Mouse (Mus musculus): ENCODE measurements around the gene Sh3bgrl2. TPM values are rescaled to one million over a fixed set of nuclear protein-coding genes. Genes with fewer than 3 reads are reported as not detected.
A peak's percentile ranks its signal among the peaks of the same experiment; 100 is the strongest.

Gene Sh3bgrl2
- polyA plus RNA-seq, 1 experiment from 2014 or later, result 46.2 TPM

DNA sequence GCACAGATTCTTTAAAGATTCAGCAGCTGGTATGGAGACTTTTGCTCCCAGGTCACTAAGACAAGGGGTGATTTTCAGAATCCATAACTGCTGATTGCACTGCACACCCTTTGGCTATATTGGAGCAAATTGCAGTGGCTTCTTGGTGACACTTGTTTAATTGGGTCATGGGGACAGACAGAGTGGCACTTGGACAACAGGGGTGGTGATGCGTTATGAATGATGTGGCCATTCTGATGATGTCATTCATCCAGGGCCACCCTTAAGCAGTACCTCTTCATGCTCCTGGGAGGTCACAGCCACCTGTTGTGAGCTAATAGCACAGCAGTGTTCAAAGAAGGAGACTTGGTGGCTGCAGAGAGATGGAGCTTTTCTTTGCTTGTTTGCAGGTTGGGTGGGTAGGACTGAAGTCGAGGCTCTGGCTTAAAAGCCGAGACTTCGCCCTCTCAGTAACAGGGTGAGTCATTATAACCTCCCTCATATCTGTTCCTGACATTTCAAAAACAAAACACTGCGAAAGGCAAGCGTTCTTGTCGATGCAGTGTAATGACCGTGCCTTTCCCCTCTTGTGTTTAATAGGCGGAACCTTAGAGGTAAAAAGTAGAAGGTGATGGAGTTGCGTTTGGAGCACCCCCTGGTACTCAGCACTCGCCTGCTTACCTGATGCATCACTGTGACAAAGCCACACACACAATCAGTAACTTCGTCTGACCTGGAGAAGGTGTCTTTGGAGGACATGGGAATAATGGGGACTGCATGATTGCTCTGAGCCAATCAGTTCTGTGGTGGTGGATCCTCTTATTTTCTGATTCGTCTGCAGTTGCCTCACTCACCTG is 48.7 kb downstream of the Sh3bgrl2 start:
- no peak overlapping the region for H3K4me2 ChIP-seq (ENCODE audit: low read depth, low read length)
- no peak overlapping the region for H3K27ac ChIP-seq (ENCODE audit: low read length)
- no peak for ATAC-seq (ENCODE audit: low read depth)
- H3K9me3 ChIP-seq (ENCODE audit: control insufficient read depth, low read length), result no peaks in the 10 kb centered on the region
- H3K9ac ChIP-seq (ENCODE audit: low read length), result no peak overlapping the region
- no peak overlapping the region for H3K4me3 ChIP-seq (ENCODE audit: low read length)
- H3K36me3 ChIP-seq (ENCODE audit: control insufficient read depth, insufficient read depth, low read length), result no peaks in the 10 kb centered on the region; the same call in 1 of the 2 replicates
- H3K27me3 ChIP-seq (ENCODE audit: control insufficient read depth, insufficient read depth, low read depth, low read length), result no peaks in the 10 kb centered on the region
- H3K4me1 ChIP-seq (replicated peaks; ENCODE audit: control insufficient read depth, insufficient read depth, low read length), result no peaks in the 10 kb centered on the region; the same call in 1 of the 2 replicates
- 84% methylated on average over 13 of the region's 13 CpGs for WGBS

GRCm38 (mm10) chr9:83598047-83598446 is 49.9 kb downstream of the Sh3bgrl2 start:
- no peak overlapping the region for H3K4me3 ChIP-seq (ENCODE audit: low read length)
- 72% methylated on average over 7 of the region's 7 CpGs for whole genome bisulfite sequencing

GRCm38 (mm10) chr9:83599505-83599904 is 51.4 kb downstream of the Sh3bgrl2 start:
- no peaks in the 10 kb centered on the region; the same call in 1 of the 2 replicates for H3K36me3 ChIP-seq (ENCODE audit: control insufficient read depth, insufficient read depth, low read length)
- H3K4me1 ChIP-seq (replicated peaks; ENCODE audit: control insufficient read depth, insufficient read depth, low read length), result no peaks in the 10 kb centered on the region; the same call in 1 of the 2 replicates
- H3K27me3 ChIP-seq (ENCODE audit: control insufficient read depth, insufficient read depth, low read depth, low read length), result no peaks in the 10 kb centered on the region
- 42% methylated on average over 6 of the region's 6 CpGs for WGBS
- H3K9ac ChIP-seq (ENCODE audit: low read length), result no peak overlapping the region
- no peak overlapping the region for H3K4me2 ChIP-seq (ENCODE audit: low read depth, low read length)
- no peak overlapping the region for H3K4me3 ChIP-seq (ENCODE audit: low read length)
- peak overlapping the region; percentile 9; the same call in 1 of the 2 replicates for H3K27ac ChIP-seq (ENCODE audit: low read length)
- no peaks in the 10 kb centered on the region for H3K9me3 ChIP-seq (ENCODE audit: control insufficient read depth, low read length)
- ATAC-seq (ENCODE audit: low read depth), result 0 out of 2 replicates have a peak, but pooled peaks have one; percentile 47

More at GRCm38 (mm10) chr9:83598047-83598446, 49.9 kb downstream of the Sh3bgrl2 start:
- Histone ChIP-seq H3K9me3 (ENCODE audit: control insufficient read depth, low read length) (no peaks in the 10 kb centered on the region), H3K36me3 (ENCODE audit: control insufficient read depth, insufficient read depth, low read length) (no peaks in the 10 kb centered on the region; the same call in 1 of the 2 replicates), H3K4me1 (replicated peaks; ENCODE audit: control insufficient read depth, insufficient read depth, low read length) (no peaks in the 10 kb centered on the region; the same call in 1 of the 2 replicates), H3K4me2 (ENCODE audit: low read depth, low read length) (no peak overlapping the region), H3K9ac (ENCODE audit: low read length) (no peak overlapping the region), H3K27me3 (ENCODE audit: control insufficient read depth, insufficient read depth, low read depth, low read length) (no peaks in the 10 kb centered on the region), H3K27ac (ENCODE audit: low read length) (no peak overlapping the region)
- ATAC-seq (ENCODE audit: low read depth), result no peak

- 79% methylated on average over 10 of the region's 10 CpGs for WGBS
- Histone ChIP-seq H3K4me3 (ENCODE audit: low read length) (no peak overlapping the region), H3K36me3 (ENCODE audit: control insufficient read depth, insufficient read depth, low read length) (no peaks in the 10 kb centered on the region; the same call in 1 of the 2 replicates), H3K27ac (ENCODE audit: low read length) (no peak overlapping the region), H3K9me3 (ENCODE audit: control insufficient read depth, low read length) (no peaks in the 10 kb centered on the region), H3K9ac (ENCODE audit: low read length) (no peak overlapping the region), H3K4me2 (ENCODE audit: low read depth, low read length) (no peak overlapping the region), H3K4me1 (replicated peaks; ENCODE audit: control insufficient read depth, insufficient read depth, low read length) (no peaks in the 10 kb centered on the region; the same call in 1 of the 2 replicates), H3K27me3 (ENCODE audit: control insufficient read depth, insufficient read depth, low read depth, low read length) (no peaks in the 10 kb centered on the region)
- no peak for ATAC-seq (ENCODE audit: low read depth)
These were observed 52.3 kb downstream of the Sh3bgrl2 start for GRCm38 (mm10) chr9:83600286-83601048.

GRCm38 (mm10) chr9:83602176-83602770 is 54.1 kb downstream of the Sh3bgrl2 start:
- H3K36me3 ChIP-seq (ENCODE audit: control insufficient read depth, insufficient read depth, low read length), result no peaks in the 10 kb centered on the region
- no peak overlapping the region for H3K27ac ChIP-seq (ENCODE audit: low read length)
- H3K4me3 ChIP-seq (ENCODE audit: low read length), result no peak overlapping the region
- no peak for ATAC-seq (ENCODE audit: low read depth)
- no peaks in the 10 kb centered on the region for H3K27me3 ChIP-seq (ENCODE audit: control insufficient read depth, insufficient read depth, low read depth, low read length)
- no peak overlapping the region for H3K9ac ChIP-seq (ENCODE audit: low read length)
- no peak overlapping the region for H3K4me2 ChIP-seq (ENCODE audit: low read depth, low read length)
- WGBS, result 61% methylated on average over 6 of the region's 6 CpGs
- peaks cover 10% of the 10 kb centered on the region for H3K4me1 ChIP-seq (replicated peaks; ENCODE audit: control insufficient read depth, insufficient read depth, low read length)
- no peaks in the 10 kb centered on the region for H3K9me3 ChIP-seq (ENCODE audit: control insufficient read depth, low read length)

DNA sequence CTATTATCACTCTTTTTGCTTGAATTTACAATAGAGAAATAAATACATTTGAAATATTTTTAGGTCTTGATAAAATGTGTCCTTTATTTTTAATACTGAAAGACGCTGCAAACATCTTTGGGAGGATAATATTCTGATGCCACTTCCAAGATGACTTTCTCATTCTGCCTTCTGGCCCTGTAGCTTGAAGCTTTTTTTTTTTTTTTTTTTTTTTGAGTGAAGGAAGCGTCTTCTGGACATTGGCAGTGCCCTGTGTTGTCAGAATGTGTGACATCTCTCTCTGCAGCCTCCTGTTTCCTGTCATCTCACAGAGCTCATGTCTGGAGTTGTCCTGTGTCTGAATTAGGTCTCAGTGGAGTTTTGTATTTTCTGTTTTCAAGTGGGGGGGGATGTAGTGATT is 55.0 kb downstream of the Sh3bgrl2 start:
- 63% methylated on average over 2 of the region's 2 CpGs for WGBS
- H3K4me2 ChIP-seq (ENCODE audit: low read depth, low read length), result no peak overlapping the region
- H3K27ac ChIP-seq (ENCODE audit: low read length), result no peak overlapping the region
- no peaks in the 10 kb centered on the region for H3K36me3 ChIP-seq (ENCODE audit: control insufficient read depth, insufficient read depth, low read length)
- H3K4me1 ChIP-seq (replicated peaks; ENCODE audit: control insufficient read depth, insufficient read depth, low read length), result peaks cover 10% of the 10 kb centered on the region
- H3K4me3 ChIP-seq (ENCODE audit: low read length), result no peak overlapping the region
- H3K9me3 ChIP-seq (ENCODE audit: control insufficient read depth, low read length), result no peaks in the 10 kb centered on the region
- no peaks in the 10 kb centered on the region for H3K27me3 ChIP-seq (ENCODE audit: control insufficient read depth, insufficient read depth, low read depth, low read length)
- H3K9ac ChIP-seq (ENCODE audit: low read length), result no peak overlapping the region
- no peak for ATAC-seq (ENCODE audit: low read depth)

DNA sequence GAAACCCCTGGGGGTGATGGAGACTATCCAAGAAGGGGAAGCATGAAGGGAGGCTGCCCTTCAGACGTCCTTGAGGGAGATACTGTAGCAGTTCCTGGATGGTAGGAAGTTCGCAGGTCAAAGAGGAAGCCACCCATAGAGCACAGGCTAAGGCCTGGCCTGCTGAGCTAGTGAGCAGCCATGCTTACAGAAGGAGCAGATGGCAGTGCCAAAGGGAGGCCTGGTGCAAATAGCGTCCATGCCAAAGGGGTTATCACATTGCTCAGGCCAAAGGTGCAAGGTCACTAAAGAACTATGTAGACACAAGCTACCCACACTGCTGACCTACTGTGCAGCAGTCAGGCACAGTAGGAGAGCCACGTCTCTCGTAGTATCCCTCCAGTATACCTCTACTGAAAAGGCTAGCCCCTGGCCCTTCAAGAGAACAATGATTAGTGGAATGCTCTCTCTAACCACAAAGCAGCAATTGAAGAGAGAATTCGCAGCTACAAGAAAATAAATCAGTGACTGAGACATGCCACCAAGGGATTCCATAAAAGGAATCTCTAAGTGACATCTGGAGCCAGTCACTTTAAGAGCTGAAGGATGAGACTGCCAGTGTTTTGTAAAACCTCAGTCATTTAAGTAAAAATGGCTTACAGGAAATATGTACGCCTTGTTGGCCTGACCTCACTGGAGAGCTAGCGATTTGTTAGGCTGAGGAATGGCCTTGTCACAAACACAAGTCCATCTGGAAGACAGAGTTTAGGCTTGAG is 57.9 kb downstream of the Sh3bgrl2 start:
- Histone ChIP-seq H3K36me3 (ENCODE audit: control insufficient read depth, insufficient read depth, low read length) (no peaks in the 10 kb centered on the region), H3K27me3 (ENCODE audit: control insufficient read depth, insufficient read depth, low read depth, low read length) (no peaks in the 10 kb centered on the region), H3K9me3 (ENCODE audit: control insufficient read depth, low read length) (no peaks in the 10 kb centered on the region), H3K4me3 (ENCODE audit: low read length) (no peak overlapping the region), H3K27ac (ENCODE audit: low read length) (peak overlapping the region; percentile 59), H3K4me1 (replicated peaks; ENCODE audit: control insufficient read depth, insufficient read depth, low read length) (peaks cover 10% of the 10 kb centered on the region), H3K9ac (ENCODE audit: low read length) (no peak overlapping the region), H3K4me2 (ENCODE audit: low read depth, low read length) (no peak overlapping the region)
- 0 out of 2 replicates have a peak, but pooled peaks have one; percentile 24 for ATAC-seq (ENCODE audit: low read depth)
- WGBS, result 40% methylated on average over 8 of the region's 8 CpGs

DNA sequence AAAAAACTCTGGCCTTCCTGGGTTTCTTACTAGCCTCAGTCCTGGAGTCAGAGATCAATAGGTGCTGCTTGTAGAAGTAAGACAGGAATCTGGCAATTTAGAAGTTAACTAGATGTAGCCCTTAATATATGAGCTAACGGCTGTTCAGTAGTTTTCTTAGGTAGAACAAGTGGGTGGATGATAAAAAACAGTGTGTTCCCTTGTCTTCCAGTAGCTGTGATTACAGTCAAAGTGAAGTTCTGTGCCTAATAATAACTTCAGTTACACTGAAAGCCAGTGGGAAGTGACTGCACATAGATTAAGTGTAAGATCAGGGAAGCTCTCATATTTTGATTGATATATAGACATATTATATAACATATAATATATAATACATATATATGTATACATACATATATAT is 60.0 kb downstream of the Sh3bgrl2 start:
- 0 out of 2 replicates have a peak overlapping the region, but pooled peaks have one; percentile 6 for H3K9ac ChIP-seq (ENCODE audit: low read length)
- no peak overlapping the region for H3K4me3 ChIP-seq (ENCODE audit: low read length)
- no peaks in the 10 kb centered on the region for H3K36me3 ChIP-seq (ENCODE audit: control insufficient read depth, insufficient read depth, low read length)
- no peaks in the 10 kb centered on the region for H3K27me3 ChIP-seq (ENCODE audit: control insufficient read depth, insufficient read depth, low read depth, low read length)
- 51% methylated on average over 1 of the region's 1 CpGs for WGBS
- H3K9me3 ChIP-seq (ENCODE audit: control insufficient read depth, low read length), result no peaks in the 10 kb centered on the region
- no peak overlapping the region for H3K4me2 ChIP-seq (ENCODE audit: low read depth, low read length)
- peaks cover 10% of the 10 kb centered on the region for H3K4me1 ChIP-seq (replicated peaks; ENCODE audit: control insufficient read depth, insufficient read depth, low read length)
- no peak for ATAC-seq (ENCODE audit: low read depth)
- H3K27ac ChIP-seq (ENCODE audit: low read length), result no peak overlapping the region

Data from lung, embryonic 16.5 days (tissue).